Mouse (Mus musculus) B cell, adult 67 days (primary cell): ENCODE data around the gene Vmn2r76. TPM values are rescaled to one million over a fixed set of nuclear protein-coding genes. Genes with fewer than 3 reads are reported as not detected.

ENCODE experiments used
- total RNA-seq, 2 experiments: library from RNA; stranded (reverse); gene quantifications; 4 replicates each; pipeline ENCODE4 v1.2.4; 2023

The Vmn2r76 gene
- total RNA-seq = not detected

GRCm38 (mm10) chr7:86246208-86246607 is at the start of gene Vmn2r76:
TSS of gene Vmn2r76 (minus strand) at chr7:86246308.

GRCm38 (mm10) chr7:86277072-86277471 is 31.0 kb upstream of the Vmn2r76 start, which contains the start of gene Olfr310:
TSS of gene Olfr310 (minus strand) at chr7:86277172.

GRCm38 (mm10) chr7:86171678-86172077 is 74.4 kb downstream of the Vmn2r76 start, which contains the start of gene Vmn2r75:
TSS of gene Vmn2r75 (minus strand) at chr7:86171778.

Other genes with a start within 250 kb of the Vmn2r76 start
- gene Vmn2r75, start 74.5 kb downstream of the Vmn2r76 start, total RNA-seq = not detected
- not detected for gene Olfr310, start 30.9 kb upstream of the Vmn2r76 start, total RNA-seq
- not detected for gene Olfr309, start 67.4 kb upstream of the Vmn2r76 start, total RNA-seq
- not detected for gene Olfr308, start 79.3 kb upstream of the Vmn2r76 start, total RNA-seq
- not detected for gene Olfr307, start 91.3 kb upstream of the Vmn2r76 start, total RNA-seq
- not detected for gene Olfr305, start 120.6 kb upstream of the Vmn2r76 start, total RNA-seq
- gene Olfr304, start 140.3 kb upstream of the Vmn2r76 start, total RNA-seq = not detected
- gene Olfr303, start 151.5 kb upstream of the Vmn2r76 start, total RNA-seq = not detected
- not detected for gene Olfr301, start 157.5 kb upstream of the Vmn2r76 start, total RNA-seq
- not detected for gene Olfr299, start 213.6 kb upstream of the Vmn2r76 start, total RNA-seq
- gene Olfr298, start 246.2 kb upstream of the Vmn2r76 start, total RNA-seq = not detected